Mouse (Mus musculus) CH12F3 (cell line): Measurements from ENCODE around the gene Mcrip2.

Source experiments
- in situ Hi-C: fragments of 300-500 bp; cut with MboI; formaldehyde crosslinking; loops from 2 replicates; pipeline ENCODE4 v1.14.3; 2020; ENCODE audit warnings: low sequenced_read_pairs

Mcrip2 gene

GRCm38 (mm10) chr17:25868601-25869191, at the start of gene Mcrip2:
TSS of gene Mcrip2 (minus strand) at chr17:25868764.
- in situ Hi-C loops = no loop called here

DNA sequence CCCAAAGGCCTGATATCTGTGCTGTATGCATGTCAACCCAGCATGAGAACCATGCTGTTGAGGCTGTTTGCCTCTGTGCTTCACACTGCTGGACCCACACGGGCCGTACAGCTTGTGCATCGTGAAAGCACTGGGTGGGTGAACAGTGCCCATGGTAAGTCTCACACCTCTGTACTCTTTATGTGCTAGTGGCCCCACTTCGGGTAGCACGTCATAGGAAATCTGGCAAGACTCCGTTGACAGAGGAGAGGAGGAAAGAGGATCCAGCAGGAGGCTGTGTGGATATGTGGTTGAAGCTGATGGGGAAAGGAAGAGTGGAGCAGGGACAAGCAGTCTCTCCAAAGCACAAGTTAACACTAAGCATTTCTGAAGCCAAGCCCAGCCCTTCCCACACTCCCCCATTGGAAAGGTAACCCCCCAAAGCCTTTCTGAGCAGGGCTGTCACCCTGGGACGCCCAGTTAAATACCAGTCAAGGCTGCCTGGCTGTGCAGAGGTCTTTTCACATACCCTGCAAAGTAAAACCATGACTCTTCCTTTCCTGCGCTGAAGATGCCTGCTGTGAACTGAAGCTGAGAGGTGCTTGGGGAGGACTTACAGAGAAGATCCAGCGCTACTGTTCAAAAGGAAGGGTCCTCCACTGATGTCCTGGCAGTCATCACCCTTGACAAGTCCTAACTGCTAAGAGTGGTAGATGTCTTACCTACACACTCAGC, 49.6 kb upstream of the Mcrip2 start:
- in situ Hi-C loops = no loop called here

DNA sequence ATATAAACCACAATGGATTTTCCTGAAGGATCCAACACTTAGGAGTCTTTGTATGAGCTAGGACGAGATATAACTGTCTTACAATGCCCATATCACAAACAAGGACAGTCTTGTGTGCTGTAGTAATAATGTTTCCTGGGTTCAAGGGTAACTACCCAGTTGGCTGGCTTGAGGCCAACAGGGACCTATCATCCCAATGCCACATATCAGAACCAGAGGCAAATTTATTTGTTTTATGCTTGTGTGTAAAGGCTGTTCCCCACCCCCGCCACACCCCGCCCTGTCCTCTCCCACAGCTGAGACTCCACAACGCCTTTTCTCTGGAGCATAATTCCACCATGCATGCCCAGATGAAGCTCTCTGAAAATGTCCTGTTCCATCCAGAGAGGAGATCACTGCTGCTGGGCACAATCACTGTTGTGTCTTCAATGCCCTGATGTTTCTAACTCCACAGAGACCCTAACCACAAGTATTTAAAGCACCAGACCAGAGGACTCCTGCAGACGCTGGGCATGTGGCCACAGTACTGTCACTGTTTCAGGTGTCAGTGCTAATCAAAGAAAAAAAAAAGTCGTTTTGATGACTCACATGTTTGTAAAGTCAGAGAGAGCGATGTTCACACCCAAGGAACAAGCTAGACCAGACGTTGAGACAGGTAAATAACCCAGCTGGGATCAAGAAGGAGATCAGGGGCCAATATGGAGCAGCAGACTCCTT, 48.5 kb upstream of the Mcrip2 start:
- in situ Hi-C loops = no loop called here

DNA sequence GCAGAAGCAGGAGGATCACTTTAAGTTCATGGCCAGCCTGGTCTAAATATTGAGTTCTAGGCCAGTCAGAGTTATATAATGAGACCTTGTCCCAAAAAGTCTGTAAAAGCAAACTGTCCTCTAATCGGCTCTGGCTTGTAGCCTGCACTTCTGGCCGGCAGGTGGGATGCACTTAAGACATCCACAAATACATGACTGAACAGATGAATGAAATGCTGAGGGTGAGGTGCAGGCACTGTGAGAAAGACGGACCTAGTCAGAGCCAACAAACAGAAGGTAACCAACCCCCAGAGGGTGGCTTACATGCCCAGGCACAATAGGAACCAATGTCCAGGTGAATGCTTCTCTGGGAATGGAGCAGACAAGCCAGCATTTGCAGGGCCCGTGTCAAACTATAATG, 45.7 kb upstream of the Mcrip2 start:
- in situ Hi-C loops = no loop called here

- in situ Hi-C loops = no loop called here
These were observed 45.3 kb upstream of the Mcrip2 start for GRCm38 (mm10) chr17:25913877-25914275.

- in situ Hi-C loops = no loop called here
These were observed 44.8 kb upstream of the Mcrip2 start for GRCm38 (mm10) chr17:25913186-25913876.

DNA sequence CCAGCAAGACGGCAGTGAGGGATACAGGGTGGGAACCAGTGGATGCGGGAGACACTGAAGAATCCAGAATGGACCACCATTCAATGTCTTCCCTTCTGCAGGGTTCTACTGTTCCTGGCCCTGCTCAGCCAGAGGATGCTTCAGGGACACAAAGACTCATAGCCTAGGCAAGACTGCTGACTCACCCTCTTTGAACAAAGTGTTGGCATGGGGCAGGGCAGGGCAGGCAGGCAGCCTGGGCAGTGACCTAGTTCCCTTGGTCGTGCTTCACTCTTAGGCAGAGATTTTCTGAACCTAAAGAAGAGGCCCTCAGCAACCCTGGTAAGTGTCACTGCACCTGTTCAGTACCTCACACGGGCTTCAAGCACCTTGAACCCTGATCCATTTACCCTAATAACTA, 43.3 kb upstream of the Mcrip2 start:
- in situ Hi-C loops = no loop called here

DNA sequence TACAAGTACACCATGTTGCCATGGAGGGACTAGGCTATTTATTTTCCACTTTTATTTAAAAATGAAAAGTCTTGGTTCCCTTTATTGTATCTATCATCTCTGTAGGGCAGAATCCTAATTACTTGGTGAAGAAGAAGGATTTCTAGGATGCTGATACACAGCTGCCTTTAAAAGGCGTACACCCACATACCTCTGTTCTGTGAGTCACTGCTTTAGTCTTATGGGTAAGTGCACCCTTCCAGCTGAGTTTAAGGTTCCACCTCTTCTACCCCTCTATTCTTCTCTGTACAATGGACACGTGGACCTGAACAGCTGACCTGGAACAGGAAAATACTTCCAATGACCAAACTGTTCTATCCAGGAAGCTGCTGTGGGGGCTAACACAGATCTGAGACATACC, 39.1 kb upstream of the Mcrip2 start:
- in situ Hi-C loops = no loop called here

DNA sequence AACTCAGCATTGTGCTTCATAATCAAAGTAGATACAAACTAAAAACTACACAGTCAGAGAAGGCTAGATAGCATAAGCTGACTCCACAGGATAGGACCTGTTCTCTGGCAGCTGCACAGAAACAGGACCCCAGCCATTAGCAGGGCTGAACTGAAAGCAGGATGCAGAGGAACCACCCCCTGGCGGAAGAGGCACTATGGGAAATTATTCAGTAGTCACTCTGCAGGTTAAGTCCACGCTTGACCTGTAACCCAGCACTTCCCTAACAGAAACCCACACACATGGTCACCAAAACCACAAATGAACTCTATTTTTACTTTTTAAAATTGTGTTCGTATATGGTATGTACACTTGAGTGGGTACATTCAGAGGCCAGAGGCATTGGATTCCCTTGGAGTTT, 34.5 kb upstream of the Mcrip2 start:
- in situ Hi-C loops = no loop called here

DNA sequence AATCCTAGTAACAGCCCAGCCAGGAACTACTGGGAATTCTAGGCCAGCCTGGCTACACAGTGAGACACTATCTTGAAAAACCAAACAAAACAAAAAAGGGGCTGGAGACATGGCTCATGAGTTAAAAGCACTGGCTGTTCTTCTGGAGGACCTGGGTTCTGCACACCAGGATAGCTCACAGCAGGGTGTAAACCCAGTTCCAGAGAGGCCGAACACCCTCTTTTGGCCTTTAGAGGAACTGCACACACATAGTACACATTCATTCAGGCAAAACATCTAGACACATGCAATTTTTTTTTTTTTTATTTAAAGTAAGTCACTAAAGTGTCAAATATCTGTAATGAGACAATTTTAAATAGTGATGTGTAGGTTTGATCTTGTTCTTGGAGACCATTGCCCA, 31.6 kb upstream of the Mcrip2 start:
- in situ Hi-C loops = no loop called here

DNA sequence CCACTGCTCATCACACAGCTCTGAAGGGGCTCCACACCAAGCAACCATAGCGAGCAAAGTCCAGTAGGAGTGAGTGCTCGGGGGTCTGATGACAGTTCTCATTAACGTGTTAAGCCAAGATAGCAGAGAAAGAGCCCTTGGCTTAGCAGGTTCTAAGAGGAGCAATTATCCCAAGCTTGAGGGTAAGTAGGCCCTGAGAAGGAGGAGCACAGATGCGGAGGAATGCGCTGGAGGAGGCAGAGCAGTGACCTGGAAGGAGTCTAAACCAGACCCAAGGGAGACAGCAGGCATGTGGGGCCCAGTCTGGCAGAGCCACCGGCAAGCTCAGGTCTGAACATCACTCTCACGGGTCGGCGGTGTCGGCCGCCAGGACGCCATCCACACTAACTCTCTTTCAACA, 27.3 kb upstream of the Mcrip2 start:
- in situ Hi-C loops = loop anchor here (10.0 to 25.0 kb wide), 2 partner anchors 116 to 199 kb away; partner anchors contain the start of genes Decr2 and Nme4

GRCm38 (mm10) chr17:25895415-25895814, 26.9 kb upstream of the Mcrip2 start:
- in situ Hi-C loops = loop anchor here (10.0 to 25.0 kb wide), 2 partner anchors 117 to 199 kb away; partner anchors contain the start of genes Decr2 and Nme4

DNA sequence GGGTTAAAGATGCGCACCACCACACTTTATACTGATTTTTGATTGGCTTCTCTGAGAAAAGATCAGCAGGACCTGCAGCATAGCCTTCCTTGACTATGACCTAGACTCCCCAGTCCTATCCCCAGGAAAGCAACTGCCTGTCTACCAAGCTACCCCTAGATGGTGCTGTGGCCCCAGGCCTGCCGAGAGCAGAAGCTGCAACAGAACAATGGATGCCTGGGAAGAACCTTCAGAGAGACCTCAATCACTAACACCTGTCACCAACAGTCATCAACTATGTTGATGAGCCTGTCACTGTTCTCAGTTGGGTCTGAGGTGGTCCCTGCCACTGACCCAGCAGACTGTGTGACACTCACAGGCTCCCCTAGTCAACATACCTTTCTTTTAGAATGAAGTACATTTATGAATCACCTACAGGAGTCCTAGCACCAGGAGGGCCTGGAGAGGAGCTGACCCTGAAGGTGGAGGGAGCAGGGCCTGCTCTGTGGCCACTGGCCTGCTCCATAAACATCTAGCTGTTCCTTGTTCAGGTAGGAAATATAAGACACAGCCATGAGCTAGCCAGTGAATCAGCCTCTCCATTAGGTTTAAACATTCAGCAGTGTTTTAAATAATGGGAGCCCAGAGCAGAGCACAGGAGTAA, 25.5 kb upstream of the Mcrip2 start:
- in situ Hi-C loops = loop anchor here (10.0 to 25.0 kb wide), 2 partner anchors 118 to 201 kb away; partner anchors contain the start of genes Decr2 and Nme4

DNA sequence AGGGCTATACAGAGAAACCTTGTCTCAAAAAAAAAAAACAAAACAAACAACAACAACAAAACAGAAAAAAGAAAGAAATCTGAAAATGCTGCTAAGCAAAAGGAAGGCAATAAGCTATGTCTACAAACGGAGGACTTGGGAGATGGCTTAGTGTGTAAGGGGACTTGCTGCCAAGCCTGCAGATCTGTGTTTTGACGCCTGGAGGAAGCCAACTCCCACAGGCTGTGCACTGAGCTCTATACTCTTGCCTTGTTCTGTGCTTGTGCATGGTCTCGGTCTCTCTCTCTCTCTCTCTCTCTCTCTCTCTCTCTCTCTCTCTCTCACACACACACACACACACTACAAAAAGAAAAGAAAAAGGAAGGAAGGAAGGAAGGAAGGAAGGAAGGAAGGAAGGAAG, 20.3 kb upstream of the Mcrip2 start:
- in situ Hi-C loops = loop anchor here (25.0 kb wide), 1 partner anchor 123 kb away; no protein-coding TSS in a partner anchor

DNA sequence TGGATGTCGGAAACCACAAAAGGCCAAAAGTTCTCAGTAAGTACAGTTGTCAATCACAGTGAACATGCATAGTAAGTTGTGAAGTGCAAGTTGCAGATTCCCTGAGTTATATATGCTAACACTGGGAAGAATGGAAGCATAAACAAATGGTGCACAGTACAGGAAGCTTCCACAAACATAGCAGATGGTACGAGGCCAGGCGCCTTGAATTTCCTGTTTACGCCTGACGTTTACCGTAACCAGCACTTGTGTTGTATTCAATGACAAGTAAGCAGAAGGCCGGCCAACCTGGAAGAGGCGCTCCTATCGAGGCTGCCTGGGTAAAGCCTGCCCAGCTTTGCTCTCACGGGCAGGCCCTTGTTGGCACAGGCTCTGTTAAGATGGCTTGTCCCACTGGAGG, 18.9 kb upstream of the Mcrip2 start:
- in situ Hi-C loops = loop anchor here (25.0 kb wide), 1 partner anchor 125 kb away; no protein-coding TSS in a partner anchor

- in situ Hi-C loops = loop anchor here (25.0 kb wide), 1 partner anchor 125 kb away; no protein-coding TSS in a partner anchor
These were observed 18.2 kb upstream of the Mcrip2 start for GRCm38 (mm10) chr17:25886806-25887205.

DNA sequence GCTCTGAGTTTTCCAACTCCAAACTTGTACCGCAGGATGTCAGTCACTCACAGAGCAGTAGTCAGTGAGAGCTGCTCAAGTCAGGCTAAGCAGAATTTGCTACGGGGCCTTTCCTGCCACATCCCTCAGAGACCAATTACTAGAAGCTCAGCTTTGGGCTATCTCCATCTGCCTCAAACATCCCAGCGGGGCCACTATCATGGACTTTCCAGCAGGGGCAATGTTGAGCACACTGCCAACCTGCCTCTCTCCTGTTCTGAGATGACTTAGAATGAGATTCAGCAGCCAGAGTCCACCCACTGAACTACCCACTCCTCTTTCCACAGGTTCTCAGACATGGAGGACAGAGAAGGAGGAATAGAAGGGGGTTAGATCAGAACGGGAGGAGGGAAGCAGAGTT, 17.1 kb upstream of the Mcrip2 start:
- in situ Hi-C loops = loop anchor here (25.0 kb wide), 1 partner anchor 127 kb away; no protein-coding TSS in a partner anchor

GRCm38 (mm10) chr17:25883824-25884223, 15.3 kb upstream of the Mcrip2 start:
- in situ Hi-C loops = loop anchor here (25.0 kb wide), 1 partner anchor 128 kb away; no protein-coding TSS in a partner anchor

- in situ Hi-C loops = loop anchor here (25.0 kb wide), 1 partner anchor 129 kb away; no protein-coding TSS in a partner anchor
These were observed 14.7 kb upstream of the Mcrip2 start for GRCm38 (mm10) chr17:25883268-25883667.

DNA sequence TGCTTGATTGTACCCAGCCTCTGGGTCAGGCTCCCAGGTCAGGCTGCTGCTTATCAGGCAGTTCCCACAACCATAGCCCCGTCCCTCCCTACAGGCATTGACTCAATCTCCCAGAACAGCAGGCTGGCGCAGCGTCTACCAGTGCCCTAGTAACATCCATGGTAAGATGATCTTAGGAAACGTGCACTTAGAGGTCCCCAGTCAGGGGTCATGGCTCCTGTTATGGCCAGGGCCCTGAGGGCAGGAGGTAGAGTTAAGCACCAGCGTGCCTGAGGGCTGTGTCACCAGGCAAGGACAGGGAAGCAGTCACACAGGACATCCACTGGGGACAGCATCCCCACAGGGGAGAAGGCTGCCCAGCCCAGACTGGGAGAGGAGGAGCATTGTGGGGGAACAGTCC, 13.7 kb upstream of the Mcrip2 start:
- in situ Hi-C loops = loop anchor here (25.0 kb wide), 1 partner anchor 130 kb away; no protein-coding TSS in a partner anchor
